Mouse (Mus musculus): ENCODE results near the gene Zfp709. TPM values are rescaled to one million over a fixed set of nuclear protein-coding genes. Genes with fewer than 3 reads are reported as not detected.

Gene Zfp709
- polyA plus RNA-seq, 1 experiment from 2014 or later = 2.8 TPM

DNA sequence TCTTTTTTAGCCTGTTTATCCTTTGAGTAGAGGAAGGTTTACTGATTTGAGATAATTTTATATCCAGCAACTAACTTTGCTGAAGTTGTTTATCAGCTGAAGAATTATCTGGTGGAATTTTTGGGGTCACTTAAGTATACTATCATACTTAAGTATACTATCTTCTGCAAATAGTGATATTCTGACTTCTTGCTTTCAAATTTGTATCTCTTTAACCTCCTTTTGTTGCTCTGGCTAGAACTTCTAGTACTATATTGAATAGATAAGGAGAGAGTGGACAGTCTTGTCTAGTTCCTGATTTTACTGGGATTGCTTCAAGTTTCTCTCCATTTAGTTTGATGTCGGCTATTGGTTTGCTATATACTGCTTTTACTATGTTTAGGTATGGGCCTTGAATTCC is 25.0 kb downstream of the Zfp709 start:
- no peak overlapping the region for H3K4me3 ChIP-seq (ENCODE audit: low read depth, low read length)
- WGBS = 91% methylated on average over 1 of the region's 1 CpGs
- H3K4me2 ChIP-seq (replicated peaks; ENCODE audit: low read depth) = no peak overlapping the region
- no peak overlapping the region for H3K9ac ChIP-seq (ENCODE audit: low read length)
- TF ChIP-seq EP300 (optimal IDR thresholded peaks at IDR 0.05) (no peak), CTCF (IDR thresholded peaks at IDR 0.05; ENCODE audit: low read depth) (no peak)
- H3K27me3 ChIP-seq (ENCODE audit: control insufficient read depth, insufficient read depth, low read length) = no peaks in the 10 kb centered on the region
- ATAC-seq (ENCODE audit: low FRiP score, low TSS enrichment) (no peak), DNase-seq (ENCODE audit: low spot score) (no peak)
- H3K36me3 ChIP-seq (ENCODE audit: control insufficient read depth, insufficient read depth, low read length) = no peaks in the 10 kb centered on the region
- H3K4me1 ChIP-seq (replicated peaks; ENCODE audit: control insufficient read depth, insufficient read depth) = no peaks in the 10 kb centered on the region
- H3K9me3 ChIP-seq (ENCODE audit: control insufficient read depth, low read length) = no peaks in the 10 kb centered on the region
- no peak overlapping the region for H3K27ac ChIP-seq (replicated peaks)

DNA sequence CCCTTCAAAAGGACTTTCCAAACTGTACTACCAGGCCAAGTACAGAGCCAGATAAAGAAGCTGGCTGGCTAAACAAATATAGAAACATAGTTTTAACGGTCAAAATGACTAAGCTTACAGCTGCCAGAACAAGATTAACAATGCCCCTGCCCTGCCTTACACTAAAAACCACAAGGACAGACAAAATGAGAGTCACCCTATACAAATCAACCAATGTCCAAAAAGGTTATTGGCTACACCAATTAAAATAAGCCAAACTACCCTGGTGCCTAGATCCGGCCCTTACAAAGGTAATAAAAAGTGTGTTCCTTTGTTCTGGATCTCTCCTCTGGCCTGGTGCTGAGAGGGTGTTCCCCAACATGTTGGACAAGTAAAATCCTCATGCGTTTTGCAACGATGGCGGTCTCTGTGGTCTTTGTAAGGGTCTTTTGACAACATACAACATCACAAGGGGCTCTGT is 26.0 kb downstream of the Zfp709 start:
- H3K4me3 ChIP-seq (ENCODE audit: low read depth, low read length) = no peak overlapping the region
- H3K4me2 ChIP-seq (replicated peaks; ENCODE audit: low read depth) = peak overlapping the region; percentile 62; the same call in 1 of the 2 replicates
- ATAC-seq (ENCODE audit: low FRiP score, low TSS enrichment) (no peak), DNase-seq (ENCODE audit: low spot score) (no peak)
- H3K27ac ChIP-seq (replicated peaks) = peak overlapping the region; percentile 94; the same call in 1 of the 2 replicates
- H3K27me3 ChIP-seq (ENCODE audit: control insufficient read depth, insufficient read depth, low read length) = no peaks in the 10 kb centered on the region
- H3K36me3 ChIP-seq (ENCODE audit: control insufficient read depth, insufficient read depth, low read length) = no peaks in the 10 kb centered on the region
- H3K9ac ChIP-seq (ENCODE audit: low read length) = no peak overlapping the region
- no peaks in the 10 kb centered on the region for H3K9me3 ChIP-seq (ENCODE audit: control insufficient read depth, low read length)
- TF ChIP-seq CTCF (IDR thresholded peaks at IDR 0.05; ENCODE audit: low read depth) (no peak), EP300 (optimal IDR thresholded peaks at IDR 0.05) (no peak)
- H3K4me1 ChIP-seq (replicated peaks; ENCODE audit: control insufficient read depth, insufficient read depth) = no peaks in the 10 kb centered on the region
- 89% methylated on average over 5 of the region's 5 CpGs for WGBS

DNA sequence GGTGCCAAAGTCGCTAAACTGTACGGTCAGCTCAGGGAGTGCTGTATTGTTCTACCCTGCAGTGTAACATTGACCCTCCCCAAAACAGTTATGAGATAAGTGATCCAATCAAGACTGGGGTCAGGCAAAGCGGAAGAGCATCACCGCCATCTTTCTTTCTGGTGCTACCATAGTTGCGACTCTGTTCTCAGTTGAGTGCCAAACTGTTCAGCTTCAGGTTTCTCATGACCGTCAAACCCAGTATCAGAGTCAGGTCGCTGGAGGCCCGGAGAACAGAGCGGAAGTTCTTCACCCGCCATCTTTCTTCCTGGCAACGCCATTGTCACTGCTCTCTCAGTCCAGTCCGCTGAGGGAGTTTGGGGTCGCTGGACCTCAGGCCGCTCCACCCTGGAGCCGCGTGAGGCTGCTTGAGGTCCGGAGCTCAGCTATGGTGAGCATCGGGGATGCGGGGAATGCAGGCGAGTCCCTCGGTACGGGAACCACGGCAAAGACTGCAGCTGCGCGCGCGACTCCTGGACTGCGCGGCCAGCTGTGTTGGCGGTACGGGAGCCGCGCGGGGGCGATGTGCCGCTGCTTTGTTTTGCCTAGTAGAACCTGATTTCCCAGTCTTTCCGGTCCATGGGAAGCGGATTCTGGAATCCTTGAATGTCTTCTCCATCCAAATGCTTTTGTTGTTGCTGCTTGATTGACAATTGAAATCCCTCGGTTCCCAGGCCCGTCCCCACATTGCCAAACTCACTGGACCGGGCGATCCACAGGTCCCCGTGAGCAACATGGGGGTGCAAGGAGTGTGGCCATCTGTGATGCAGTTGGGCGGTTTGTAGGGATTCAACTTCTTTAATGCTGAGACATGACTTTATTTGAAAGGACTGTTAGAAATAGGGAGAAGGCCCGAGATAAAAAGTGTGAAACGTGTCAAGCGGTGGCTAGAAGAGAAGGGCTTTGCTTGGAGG is 26.8 kb downstream of the Zfp709 start, which contains the start of the genes Zfp882 and Zfp617:
TSS of gene Zfp882 (plus strand) at position 300 of the 953 bp plus-strand sequence.
TSS of gene Zfp617 (plus strand) at position 327 of the 953 bp plus-strand sequence.
- TF ChIP-seq EP300 (optimal IDR thresholded peaks at IDR 0.05) = peak; percentile 64
- TF ChIP-seq CTCF (IDR thresholded peaks at IDR 0.05; ENCODE audit: low read depth) = peak; percentile 82
- H3K27me3 ChIP-seq (ENCODE audit: control insufficient read depth, insufficient read depth, low read length) = no peaks in the 10 kb centered on the region
- peak within 1 kb of the TSS; percentile 86 for H3K9ac ChIP-seq (ENCODE audit: low read length)
- H3K4me2 ChIP-seq (replicated peaks; ENCODE audit: low read depth) = peak within 1 kb of the TSS; percentile 62
- H3K4me3 ChIP-seq (ENCODE audit: low read depth, low read length) = peak within 1 kb of the TSS; percentile 76
- peak within 1 kb of the TSS; percentile 94 for H3K27ac ChIP-seq (replicated peaks)
- WGBS = 7% methylated on average over 47 of the region's 47 CpGs
- no peaks in the 10 kb centered on the region for H3K36me3 ChIP-seq (ENCODE audit: control insufficient read depth, insufficient read depth, low read length)
- DNase-seq (ENCODE audit: low spot score) (peak; percentile 88), ATAC-seq (ENCODE audit: low FRiP score, low TSS enrichment) (peak; percentile 96)
- H3K4me1 ChIP-seq (replicated peaks; ENCODE audit: control insufficient read depth, insufficient read depth) = no peaks in the 10 kb centered on the region
- H3K9me3 ChIP-seq (ENCODE audit: control insufficient read depth, low read length) = no peaks in the 10 kb centered on the region

DNA sequence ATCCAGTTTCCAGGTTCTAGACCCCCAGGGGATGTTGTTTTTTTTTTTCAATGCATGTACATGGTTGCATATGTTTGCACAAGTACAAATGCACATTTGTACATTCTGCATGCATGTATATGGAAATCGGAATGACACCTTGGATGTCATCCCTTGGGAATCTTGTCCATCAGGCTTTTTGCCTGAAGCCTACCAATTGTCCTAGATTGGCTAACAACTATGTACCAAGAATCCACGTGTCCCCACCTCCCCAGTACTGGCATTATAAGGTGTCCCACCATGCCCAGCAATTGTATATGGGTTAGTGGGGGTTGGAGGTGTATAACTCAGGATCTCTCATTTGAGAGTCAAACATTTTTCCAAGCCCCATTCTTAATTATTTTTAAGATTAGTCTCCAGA is 30.5 kb downstream of the Zfp709 start:
- TF ChIP-seq EP300 (optimal IDR thresholded peaks at IDR 0.05) = no peak
- TF ChIP-seq CTCF (IDR thresholded peaks at IDR 0.05; ENCODE audit: low read depth) = no peak
- Histone ChIP-seq H3K4me2 (replicated peaks; ENCODE audit: low read depth) (no peak overlapping the region), H3K9ac (ENCODE audit: low read length) (no peak overlapping the region), H3K36me3 (ENCODE audit: control insufficient read depth, insufficient read depth, low read length) (peaks cover 3% of the 10 kb centered on the region; the same call in 1 of the 2 replicates), H3K27me3 (ENCODE audit: control insufficient read depth, insufficient read depth, low read length) (no peaks in the 10 kb centered on the region), H3K4me1 (replicated peaks; ENCODE audit: control insufficient read depth, insufficient read depth) (no peaks in the 10 kb centered on the region), H3K4me3 (ENCODE audit: low read depth, low read length) (no peak overlapping the region), H3K9me3 (ENCODE audit: control insufficient read depth, low read length) (no peaks in the 10 kb centered on the region), H3K27ac (replicated peaks) (no peak overlapping the region)
- ATAC-seq (ENCODE audit: low FRiP score, low TSS enrichment) = no peak
- no peak for DNase-seq (ENCODE audit: low spot score)
- 74% methylated on average over 2 of the region's 2 CpGs for WGBS

DNA sequence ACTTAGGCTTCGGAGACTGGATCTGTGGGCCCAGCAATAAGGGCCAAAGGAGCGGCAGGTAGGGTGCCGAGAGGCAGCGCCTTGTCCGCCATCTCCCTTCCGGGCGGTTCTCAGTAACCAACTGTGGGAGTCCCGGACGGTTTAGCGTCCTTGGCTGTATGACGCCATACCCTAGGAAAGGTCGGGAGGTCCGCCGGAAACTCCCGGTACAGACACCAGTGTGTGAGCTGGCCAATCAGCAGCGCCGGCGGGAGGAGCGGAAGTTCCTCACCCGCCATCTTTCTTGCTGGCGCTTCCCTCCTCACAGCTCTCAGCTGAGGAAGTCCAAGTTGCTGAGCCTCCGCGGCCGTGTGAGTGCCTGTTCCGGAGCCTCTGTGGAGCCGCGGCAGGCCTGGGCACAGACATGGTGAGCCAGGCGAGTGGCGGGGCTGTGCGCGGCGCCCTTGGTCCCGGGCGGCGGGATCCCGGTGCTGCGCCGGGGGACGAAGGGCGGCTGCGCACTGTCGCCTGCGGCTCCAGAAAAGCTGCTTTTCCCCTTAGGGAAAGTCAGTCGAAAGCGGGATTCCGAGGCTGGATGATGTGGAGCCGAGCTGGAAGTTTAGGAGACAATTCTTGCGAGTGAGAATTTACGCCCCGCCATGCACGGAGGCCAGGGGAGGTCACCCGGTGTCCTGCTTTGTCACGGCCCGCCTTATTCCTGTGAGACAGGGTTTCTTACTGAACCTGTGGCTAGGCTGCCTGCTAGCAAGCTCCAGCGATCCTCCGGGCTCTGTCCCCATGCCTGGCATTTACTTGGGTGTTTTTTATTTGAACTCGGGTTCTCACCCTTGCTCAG is 41.0 kb downstream of the Zfp709 start:
- H3K27me3 ChIP-seq (ENCODE audit: control insufficient read depth, insufficient read depth, low read length) = no peaks in the 10 kb centered on the region
- WGBS = under 1% methylated on average over 55 of the region's 57 CpGs
- peak overlapping the region; percentile 98 for H3K27ac ChIP-seq (replicated peaks)
- H3K4me3 ChIP-seq (ENCODE audit: low read depth, low read length) = peak overlapping the region; percentile 73
- peak overlapping the region; percentile 87 for H3K9ac ChIP-seq (ENCODE audit: low read length)
- H3K4me2 ChIP-seq (replicated peaks; ENCODE audit: low read depth) = peak overlapping the region; percentile 58
- no peaks in the 10 kb centered on the region for H3K36me3 ChIP-seq (ENCODE audit: control insufficient read depth, insufficient read depth, low read length)
- no peak for TF ChIP-seq EP300 (optimal IDR thresholded peaks at IDR 0.05)
- no peak for TF ChIP-seq CTCF (IDR thresholded peaks at IDR 0.05; ENCODE audit: low read depth)
- ATAC-seq (ENCODE audit: low FRiP score, low TSS enrichment) (peak; percentile 100), DNase-seq (ENCODE audit: low spot score) (peak; percentile 96)
- no peaks in the 10 kb centered on the region for H3K9me3 ChIP-seq (ENCODE audit: control insufficient read depth, low read length)
- no peaks in the 10 kb centered on the region for H3K4me1 ChIP-seq (replicated peaks; ENCODE audit: control insufficient read depth, insufficient read depth)

All from stomach, postnatal 0 days (tissue).